Mouse (Mus musculus): Measurements from ENCODE around the gene Speg. TPM values are rescaled to one million over a fixed set of nuclear protein-coding genes. Genes with fewer than 3 reads are reported as not detected.

Speg gene
- polyA plus RNA-seq, 1 experiment from 2014 or later = 14.5 TPM

DNA sequence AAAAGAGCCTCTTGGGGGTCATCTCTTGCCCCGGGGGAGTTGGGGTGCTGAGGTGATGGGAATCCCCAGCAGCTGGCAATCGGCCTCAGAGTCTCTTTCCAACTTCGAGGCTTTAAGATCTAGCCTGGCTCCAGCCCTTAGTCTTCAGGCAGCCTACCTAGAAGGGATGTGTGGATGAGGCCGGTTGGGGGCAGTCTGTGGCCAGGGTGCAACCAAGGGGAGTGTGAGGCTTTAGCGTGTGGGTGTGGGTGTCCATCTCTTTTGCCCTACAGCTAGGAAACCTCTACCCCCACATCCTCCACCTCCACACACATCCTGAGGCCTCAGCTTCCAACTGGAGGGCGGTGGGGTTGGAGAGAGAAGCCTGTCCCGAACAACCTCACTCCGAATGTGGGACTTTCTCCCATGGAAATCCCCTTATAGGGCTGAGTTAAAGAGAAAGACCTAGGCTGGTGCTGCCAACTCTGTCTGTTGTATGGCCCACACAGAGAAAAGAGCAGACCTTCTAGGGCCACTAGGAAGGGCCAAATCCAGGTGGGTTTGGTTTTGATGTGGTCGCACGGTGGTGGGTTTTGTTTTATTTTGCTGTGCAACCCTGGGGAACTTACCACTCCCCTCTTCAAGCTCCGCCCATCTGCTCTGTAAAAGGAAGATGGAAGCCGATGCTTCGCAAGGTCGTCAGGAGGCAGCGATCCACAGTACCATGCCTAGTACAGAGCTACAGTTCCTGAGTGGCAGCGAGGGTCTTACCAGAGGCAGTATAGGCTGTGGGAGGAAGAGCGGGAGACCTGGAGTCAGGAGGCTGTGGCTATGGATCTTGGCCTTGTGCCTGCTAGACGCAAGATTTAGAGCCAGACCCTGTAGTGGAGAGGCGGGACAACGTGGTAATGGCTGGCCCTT lies 29.8 kb upstream of the Speg start:
- H3K27me3 ChIP-seq = peaks cover 27% of the 10 kb centered on the region
- H3K27ac ChIP-seq (replicated peaks) = no peak overlapping the region
- no peak for ATAC-seq (ENCODE audit: low FRiP score, low read depth)
- no peaks in the 10 kb centered on the region for H3K36me3 ChIP-seq
- peak overlapping the region; percentile 14; the same call in 1 of the 2 replicates for H3K4me2 ChIP-seq (replicated peaks)
- H3K9me3 ChIP-seq = no peaks in the 10 kb centered on the region
- H3K4me1 ChIP-seq = peaks cover 19% of the 10 kb centered on the region
- WGBS = 30% methylated on average over 20 of the region's 20 CpGs
- H3K9ac ChIP-seq (replicated peaks) = 0 out of 2 replicates have a peak overlapping the region, but pooled peaks have one; percentile 11
- H3K4me3 ChIP-seq = no peak overlapping the region

GRCm38 (mm10) chr1:75347279-75347678 lies 27.8 kb upstream of the Speg start:
- Histone ChIP-seq H3K4me2 (replicated peaks) (no peak overlapping the region), H3K4me1 (peaks cover 15% of the 10 kb centered on the region), H3K27me3 (peaks cover 20% of the 10 kb centered on the region), H3K9me3 (no peaks in the 10 kb centered on the region), H3K27ac (replicated peaks) (no peak overlapping the region), H3K9ac (replicated peaks) (no peak overlapping the region), H3K36me3 (no peaks in the 10 kb centered on the region), H3K4me3 (no peak overlapping the region)
- no peak for ATAC-seq (ENCODE audit: low FRiP score, low read depth)
- WGBS = 85% methylated on average over 5 of the region's 5 CpGs

DNA sequence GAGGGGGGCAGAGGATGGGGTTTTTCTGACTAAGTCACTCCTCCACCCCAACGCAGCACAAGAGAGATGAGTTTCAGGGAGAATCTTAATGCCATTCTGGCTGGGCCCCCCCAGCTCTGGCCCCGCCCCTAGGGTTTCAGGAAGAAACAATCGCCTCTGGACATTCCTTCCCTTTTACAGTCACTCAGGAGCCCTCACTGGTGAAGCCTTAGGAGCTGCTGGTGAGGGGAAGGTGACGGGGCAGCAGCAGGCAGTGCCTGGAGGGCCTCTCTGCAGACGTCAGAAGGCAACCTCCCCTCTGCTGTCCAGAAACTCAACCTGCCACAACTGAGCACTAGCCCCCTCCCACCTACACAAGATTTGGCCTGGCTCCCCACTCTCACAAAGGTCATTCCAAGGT lies 25.8 kb upstream of the Speg start:
- Histone ChIP-seq H3K4me2 (replicated peaks) (no peak overlapping the region), H3K27me3 (peaks cover 11% of the 10 kb centered on the region; the same call in 1 of the 2 replicates), H3K9me3 (no peaks in the 10 kb centered on the region), H3K27ac (replicated peaks) (no peak overlapping the region), H3K4me1 (peaks cover 10% of the 10 kb centered on the region), H3K4me3 (no peak overlapping the region), H3K36me3 (no peaks in the 10 kb centered on the region), H3K9ac (replicated peaks) (no peak overlapping the region)
- WGBS = 54% methylated on average over 5 of the region's 5 CpGs
- no peak for ATAC-seq (ENCODE audit: low FRiP score, low read depth)

GRCm38 (mm10) chr1:75357261-75357660 lies 17.8 kb upstream of the Speg start:
- H3K4me3 ChIP-seq = no peak overlapping the region
- peaks cover 49% of the 10 kb centered on the region for H3K27me3 ChIP-seq
- no peaks in the 10 kb centered on the region for H3K9me3 ChIP-seq
- no peak overlapping the region for H3K4me2 ChIP-seq (replicated peaks)
- no peaks in the 10 kb centered on the region for H3K36me3 ChIP-seq
- no peak overlapping the region for H3K27ac ChIP-seq (replicated peaks)
- 85% methylated on average over 7 of the region's 7 CpGs for WGBS
- peaks cover 14% of the 10 kb centered on the region for H3K4me1 ChIP-seq
- ATAC-seq (ENCODE audit: low FRiP score, low read depth) = no peak
- H3K9ac ChIP-seq (replicated peaks) = no peak overlapping the region

DNA sequence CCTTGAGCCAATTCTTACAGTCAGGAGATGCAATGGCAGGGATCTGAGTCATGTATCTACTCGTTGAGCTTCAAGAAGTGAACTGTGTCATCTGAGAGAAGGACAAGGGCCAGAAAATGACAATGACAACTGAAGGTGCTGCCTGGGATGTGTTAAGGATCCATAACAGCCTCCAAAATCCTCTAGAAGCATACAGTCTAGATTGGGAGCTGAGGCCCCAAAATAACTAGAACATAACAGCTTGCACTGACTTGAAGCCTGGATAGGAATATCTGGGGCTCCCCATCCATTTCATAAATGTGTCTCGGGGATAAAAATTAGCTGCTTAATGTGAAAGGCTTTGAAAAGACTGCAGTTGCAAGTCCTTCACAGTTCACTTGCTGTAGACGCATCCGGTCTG lies 17.1 kb upstream of the Speg start:
- peaks cover 56% of the 10 kb centered on the region for H3K27me3 ChIP-seq
- H3K27ac ChIP-seq (replicated peaks) = no peak overlapping the region
- no peaks in the 10 kb centered on the region for H3K36me3 ChIP-seq
- no peak overlapping the region for H3K4me3 ChIP-seq
- no peak for ATAC-seq (ENCODE audit: low FRiP score, low read depth)
- peaks cover 14% of the 10 kb centered on the region for H3K4me1 ChIP-seq
- H3K4me2 ChIP-seq (replicated peaks) = no peak overlapping the region
- WGBS = 93% methylated on average over 4 of the region's 4 CpGs
- no peak overlapping the region for H3K9ac ChIP-seq (replicated peaks)
- H3K9me3 ChIP-seq = no peaks in the 10 kb centered on the region

- Histone ChIP-seq H3K4me1 (peaks cover 14% of the 10 kb centered on the region), H3K27ac (replicated peaks) (no peak overlapping the region), H3K9me3 (no peaks in the 10 kb centered on the region), H3K36me3 (no peaks in the 10 kb centered on the region), H3K9ac (replicated peaks) (no peak overlapping the region), H3K4me2 (replicated peaks) (no peak overlapping the region), H3K4me3 (no peak overlapping the region), H3K27me3 (peaks cover 62% of the 10 kb centered on the region)
- 75% methylated on average over 13 of the region's 13 CpGs for WGBS
- ATAC-seq (ENCODE audit: low FRiP score, low read depth) = no peak
Measured at GRCm38 (mm10) chr1:75359346-75359745, 15.8 kb upstream of the Speg start.

DNA sequence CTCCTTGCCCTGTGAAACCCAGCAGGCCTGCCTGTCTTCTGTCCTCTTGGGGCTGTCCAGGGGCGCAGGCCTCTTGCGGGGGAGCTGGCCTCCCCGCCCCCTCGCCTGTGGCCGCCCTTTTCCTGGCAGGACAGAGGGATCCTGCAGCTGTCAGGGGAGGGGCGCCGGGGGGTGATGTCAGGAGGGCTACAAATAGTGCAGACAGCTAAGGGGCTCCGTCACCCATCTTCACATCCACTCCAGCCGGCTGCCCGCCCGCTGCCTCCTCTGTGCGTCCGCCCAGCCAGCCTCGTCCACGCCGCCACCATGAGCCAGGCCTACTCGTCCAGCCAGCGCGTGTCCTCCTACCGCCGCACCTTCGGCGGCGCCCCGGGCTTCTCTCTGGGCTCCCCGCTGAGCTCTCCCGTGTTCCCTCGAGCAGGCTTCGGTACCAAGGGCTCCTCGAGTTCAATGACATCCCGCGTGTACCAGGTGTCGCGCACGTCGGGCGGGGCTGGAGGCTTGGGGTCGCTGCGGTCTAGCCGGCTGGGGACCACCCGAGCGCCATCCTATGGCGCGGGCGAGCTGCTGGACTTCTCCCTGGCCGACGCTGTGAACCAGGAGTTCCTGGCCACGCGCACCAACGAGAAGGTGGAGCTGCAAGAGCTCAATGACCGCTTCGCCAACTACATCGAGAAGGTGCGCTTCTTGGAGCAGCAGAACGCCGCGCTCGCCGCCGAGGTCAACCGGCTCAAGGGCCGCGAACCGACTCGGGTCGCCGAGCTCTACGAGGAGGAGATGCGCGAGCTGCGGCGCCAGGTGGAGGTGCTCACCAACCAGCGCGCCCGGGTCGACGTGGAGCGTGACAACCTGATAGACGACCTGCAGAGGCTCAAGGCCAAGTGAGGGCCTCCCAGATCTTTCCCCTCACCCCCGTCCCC lies 14.7 kb upstream of the Speg start, which contains the start of gene Des:
TSS of gene Des (plus strand) at position 218 of the 920 bp plus-strand sequence.
- peak within 1 kb of the TSS; percentile 35 for H3K4me3 ChIP-seq
- H3K4me2 ChIP-seq (replicated peaks) = peak within 1 kb of the TSS; percentile 55
- H3K9me3 ChIP-seq = no peaks in the 10 kb centered on the region
- 2% methylated on average over 79 of the region's 80 CpGs for WGBS
- peaks cover 69% of the 10 kb centered on the region for H3K27me3 ChIP-seq
- no peak within 1 kb of the TSS; the same call in 1 of the 2 replicates for H3K9ac ChIP-seq (replicated peaks)
- peaks cover 14% of the 10 kb centered on the region for H3K4me1 ChIP-seq
- no peaks in the 10 kb centered on the region for H3K36me3 ChIP-seq
- ATAC-seq (ENCODE audit: low FRiP score, low read depth) = peak; percentile 30; the same call in 1 of the 2 replicates
- H3K27ac ChIP-seq (replicated peaks) = no peak within 1 kb of the TSS

- Histone ChIP-seq H3K27me3 (peaks cover 71% of the 10 kb centered on the region), H3K4me1 (peaks cover 14% of the 10 kb centered on the region), H3K36me3 (no peaks in the 10 kb centered on the region), H3K4me2 (replicated peaks) (peak overlapping the region; percentile 55), H3K27ac (replicated peaks) (no peak overlapping the region), H3K4me3 (peak overlapping the region; percentile 35; the same call in 1 of the 2 replicates), H3K9me3 (no peaks in the 10 kb centered on the region), H3K9ac (replicated peaks) (no peak overlapping the region; the same call in 1 of the 2 replicates)
- WGBS = 46% methylated on average over 4 of the region's 4 CpGs
- ATAC-seq (ENCODE audit: low FRiP score, low read depth) = no peak
Measured at GRCm38 (mm10) chr1:75361123-75361522, 14.0 kb upstream of the Speg start.

DNA sequence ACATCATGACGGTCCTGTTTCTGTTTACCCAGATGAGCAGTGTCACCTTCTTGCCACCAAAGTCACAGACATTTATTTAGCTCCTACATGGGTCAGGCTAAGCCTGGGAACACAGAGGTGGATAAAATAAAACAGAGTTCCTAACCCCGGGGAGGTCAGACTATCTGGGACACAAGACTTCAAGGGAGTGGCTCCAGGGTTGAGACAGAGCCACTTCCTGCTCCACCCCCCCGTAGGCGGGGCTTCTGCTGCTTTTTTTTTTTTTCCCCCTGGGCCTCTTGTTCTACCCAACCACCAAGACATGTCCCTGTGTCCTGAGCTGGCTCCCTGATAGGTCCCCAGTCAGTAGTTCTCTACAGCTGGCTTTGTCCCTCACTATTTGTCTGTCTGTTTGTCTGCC lies 13.3 kb upstream of the Speg start:
- H3K4me3 ChIP-seq = no peak overlapping the region
- ATAC-seq (ENCODE audit: low FRiP score, low read depth) = no peak
- no peak overlapping the region for H3K4me2 ChIP-seq (replicated peaks)
- no peak overlapping the region for H3K9ac ChIP-seq (replicated peaks)
- WGBS = 37% methylated on average over 4 of the region's 4 CpGs
- H3K27ac ChIP-seq (replicated peaks) = no peak overlapping the region
- H3K9me3 ChIP-seq = no peaks in the 10 kb centered on the region
- H3K4me1 ChIP-seq = peaks cover 14% of the 10 kb centered on the region
- no peaks in the 10 kb centered on the region for H3K36me3 ChIP-seq
- peaks cover 71% of the 10 kb centered on the region for H3K27me3 ChIP-seq

- H3K27me3 ChIP-seq = peaks cover 64% of the 10 kb centered on the region
- no peak overlapping the region for H3K4me2 ChIP-seq (replicated peaks)
- WGBS = 87% methylated on average over 3 of the region's 3 CpGs
- no peaks in the 10 kb centered on the region for H3K36me3 ChIP-seq
- peaks cover 14% of the 10 kb centered on the region for H3K4me1 ChIP-seq
- H3K9me3 ChIP-seq = no peaks in the 10 kb centered on the region
- no peak overlapping the region for H3K27ac ChIP-seq (replicated peaks)
- no peak overlapping the region for H3K9ac ChIP-seq (replicated peaks)
- no peak overlapping the region for H3K4me3 ChIP-seq
- ATAC-seq (ENCODE audit: low FRiP score, low read depth) = no peak
Measured at GRCm38 (mm10) chr1:75363868-75364267, 11.2 kb upstream of the Speg start.

- H3K4me2 ChIP-seq (replicated peaks) = no peak overlapping the region
- H3K9ac ChIP-seq (replicated peaks) = no peak overlapping the region
- no peak for ATAC-seq (ENCODE audit: low FRiP score, low read depth)
- H3K27ac ChIP-seq (replicated peaks) = no peak overlapping the region
- H3K9me3 ChIP-seq = no peaks in the 10 kb centered on the region
- H3K4me3 ChIP-seq = no peak overlapping the region
- 89% methylated on average over 14 of the region's 14 CpGs for WGBS
- peaks cover 9% of the 10 kb centered on the region for H3K4me1 ChIP-seq
- H3K27me3 ChIP-seq = peaks cover 55% of the 10 kb centered on the region
- H3K36me3 ChIP-seq = no peaks in the 10 kb centered on the region
Measured at GRCm38 (mm10) chr1:75365510-75366137, 9.5 kb upstream of the Speg start.

All from midbrain, embryonic 12.5 days (tissue).